Mouse (Mus musculus): ENCODE results near the gene Lrrc61.

Lrrc61 gene

DNA sequence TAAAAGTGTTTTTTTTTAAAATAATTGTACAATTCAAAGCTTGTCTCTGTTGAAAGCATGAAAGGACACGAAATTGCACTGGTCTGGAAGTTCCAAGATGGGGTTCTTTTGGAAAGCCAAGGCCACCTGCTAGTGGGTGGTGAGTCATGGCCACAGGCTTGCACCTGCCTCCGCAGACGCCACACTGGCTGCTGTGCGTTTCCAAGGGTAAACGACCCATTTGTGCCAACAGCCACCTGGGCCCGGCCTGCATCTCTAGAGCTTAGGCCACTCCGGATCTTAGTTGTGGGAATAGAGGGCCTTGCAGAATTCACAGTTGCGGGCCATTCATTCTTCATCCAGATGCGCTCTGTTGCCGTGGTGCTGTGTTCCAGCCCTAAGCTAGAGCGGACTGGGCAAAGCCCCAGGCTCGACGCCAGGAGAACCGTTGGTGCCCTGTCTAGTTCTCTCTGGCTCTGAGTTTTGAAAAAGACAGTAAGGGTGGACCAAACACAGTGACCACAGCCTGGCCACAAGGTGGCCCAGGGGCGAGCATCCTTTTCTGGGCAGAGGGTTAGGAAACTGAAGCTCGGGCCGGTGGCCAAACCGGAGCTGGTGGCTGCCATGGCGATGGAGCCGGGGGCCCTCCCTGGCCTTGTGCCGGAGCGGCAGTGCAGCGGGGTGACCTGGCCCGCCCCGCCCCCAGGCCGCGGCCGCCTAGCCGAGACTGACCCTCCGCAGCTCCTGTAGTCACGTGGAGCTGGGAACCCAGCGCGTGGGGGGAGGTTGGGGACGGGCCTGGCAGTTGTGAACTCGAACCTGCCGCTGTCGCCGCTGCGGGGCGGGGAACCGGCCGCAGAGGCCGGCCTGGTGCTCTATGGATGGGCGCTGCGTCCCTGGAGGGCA is 38.8 kb downstream of the Lrrc61 start, which contains the start of the genes Repin1 and Gm44965:
Repin1 (plus strand) TSS at position 726 of the 885 bp plus-strand sequence.
Gm44965 (plus strand) TSS at position 784 of the 885 bp plus-strand sequence.
- peak; percentile 97 for DNase-seq

DNA sequence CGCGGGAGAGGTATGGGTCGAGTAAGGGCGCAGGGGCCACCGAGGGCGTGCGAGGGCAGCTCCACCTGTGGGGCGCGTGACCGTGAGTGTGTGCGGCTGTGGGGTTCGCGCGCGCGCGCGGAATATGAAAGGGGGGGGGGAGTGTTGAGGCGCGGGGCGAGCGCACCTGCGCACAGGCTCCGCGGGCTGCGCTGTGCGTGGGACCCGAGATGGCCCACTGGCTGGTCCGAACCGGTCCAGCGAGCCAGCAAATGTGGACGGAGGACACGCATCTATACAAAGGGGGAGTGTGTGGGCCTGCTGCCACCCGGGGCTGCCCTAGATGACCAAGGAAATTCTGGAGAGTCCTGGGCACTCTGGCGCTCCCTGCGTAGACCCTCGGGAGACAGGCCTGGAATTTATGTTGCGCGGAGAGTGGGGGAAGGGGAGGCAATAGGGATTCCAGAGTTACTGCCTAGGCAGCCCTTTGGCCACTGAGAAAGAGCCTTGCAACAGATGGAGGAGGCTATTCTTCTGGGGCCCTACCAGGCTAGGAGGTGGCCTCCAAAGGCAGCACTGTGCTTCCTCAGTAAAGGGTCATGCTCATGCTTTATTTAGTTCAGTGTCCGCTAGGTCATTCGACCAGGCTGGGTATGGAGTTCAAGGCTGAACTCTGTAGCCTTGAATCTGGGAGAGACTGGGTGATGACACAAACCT is 39.6 kb downstream of the Lrrc61 start:
- DNase-seq: peak; percentile 85

DNA sequence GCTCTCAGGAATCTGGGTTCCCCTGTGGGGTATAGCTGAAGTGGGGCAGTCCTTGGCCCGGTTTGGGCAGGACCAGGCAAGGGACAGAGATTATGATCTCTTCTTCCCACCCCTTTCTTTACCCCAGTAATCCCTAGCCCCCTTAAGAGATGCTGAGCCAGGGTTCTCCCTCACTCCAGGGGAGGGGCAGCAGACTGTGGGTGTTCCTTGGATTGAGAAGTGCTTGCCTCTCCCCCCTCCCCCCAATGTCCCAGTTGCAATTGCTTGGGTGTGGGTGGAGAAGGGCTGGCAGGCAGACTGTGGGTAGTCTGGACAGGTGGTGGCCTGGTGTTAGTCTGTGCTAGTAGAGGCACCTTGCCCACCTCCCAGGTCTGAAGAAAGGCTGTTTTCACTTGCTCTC is 40.7 kb downstream of the Lrrc61 start:
- peak; percentile 70 for DNase-seq

DNA sequence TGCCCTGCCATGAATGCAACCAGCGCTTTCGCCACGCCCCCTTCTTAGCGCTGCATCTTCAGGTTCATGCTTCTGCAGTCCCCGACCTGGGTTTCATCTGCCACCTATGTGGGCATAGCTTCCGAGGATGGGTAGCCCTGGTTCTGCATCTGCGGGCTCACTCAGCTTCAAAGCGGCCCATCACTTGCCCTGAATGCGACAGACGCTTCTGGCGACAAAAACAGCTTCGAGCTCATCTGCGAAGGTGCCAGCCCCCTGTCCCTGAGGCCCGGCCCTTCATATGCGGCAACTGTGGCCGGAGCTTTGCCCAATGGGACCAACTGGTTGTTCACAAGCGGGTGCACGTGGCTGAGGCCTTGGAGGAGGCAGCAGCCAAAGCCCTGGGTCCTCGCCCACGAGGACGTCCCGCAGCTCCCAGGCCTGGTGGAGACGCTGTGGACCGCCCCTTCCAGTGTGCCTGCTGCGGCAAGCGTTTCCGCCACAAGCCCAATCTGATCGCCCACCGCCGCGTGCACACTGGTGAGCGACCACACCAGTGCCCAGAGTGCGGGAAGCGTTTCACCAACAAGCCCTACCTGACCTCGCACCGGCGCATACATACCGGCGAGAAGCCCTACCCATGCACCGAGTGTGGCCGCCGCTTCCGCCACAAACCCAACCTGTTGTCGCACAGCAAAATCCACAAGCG is 42.1 kb downstream of the Lrrc61 start:
- DNase-seq: peak; percentile 53

DNA sequence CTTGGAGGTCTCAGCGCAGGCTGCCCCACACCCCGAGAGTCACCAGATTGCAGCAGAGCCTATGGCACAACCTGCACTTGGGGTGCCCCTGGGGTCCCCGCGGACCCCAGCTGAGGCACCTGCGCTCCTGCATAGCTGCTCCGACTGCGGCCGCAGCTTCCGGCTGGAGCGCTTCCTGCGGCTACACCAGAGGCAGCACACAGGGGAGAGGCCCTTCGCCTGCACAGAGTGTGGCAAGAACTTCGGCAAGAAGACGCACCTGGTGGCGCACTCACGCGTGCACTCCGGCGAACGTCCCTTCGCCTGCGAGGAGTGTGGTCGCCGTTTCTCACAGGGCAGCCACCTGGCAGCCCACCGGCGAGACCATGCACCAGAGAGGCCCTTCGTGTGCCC is 42.6 kb downstream of the Lrrc61 start:
- DNase-seq: no peak

DNA sequence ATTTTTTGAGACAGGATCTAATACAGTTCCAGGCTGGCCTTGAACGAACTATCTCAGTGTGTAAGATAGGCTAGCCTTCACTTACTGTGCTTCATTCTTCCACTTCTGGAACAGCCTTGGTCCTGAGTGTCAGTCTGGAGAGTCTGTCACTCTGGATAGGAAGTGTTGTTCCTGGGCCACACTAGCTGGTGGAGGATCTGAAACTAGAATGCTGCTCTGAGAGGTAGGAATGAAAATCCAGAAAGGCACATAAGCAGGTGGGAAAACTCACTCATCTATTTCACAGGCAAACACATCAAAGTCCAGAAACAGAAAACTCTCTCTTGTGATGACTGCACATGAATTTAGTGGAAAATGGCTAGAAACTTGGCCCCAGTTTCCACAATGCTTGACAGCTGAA is 46.0 kb downstream of the Lrrc61 start:
- DNase-seq: no peak

DNA sequence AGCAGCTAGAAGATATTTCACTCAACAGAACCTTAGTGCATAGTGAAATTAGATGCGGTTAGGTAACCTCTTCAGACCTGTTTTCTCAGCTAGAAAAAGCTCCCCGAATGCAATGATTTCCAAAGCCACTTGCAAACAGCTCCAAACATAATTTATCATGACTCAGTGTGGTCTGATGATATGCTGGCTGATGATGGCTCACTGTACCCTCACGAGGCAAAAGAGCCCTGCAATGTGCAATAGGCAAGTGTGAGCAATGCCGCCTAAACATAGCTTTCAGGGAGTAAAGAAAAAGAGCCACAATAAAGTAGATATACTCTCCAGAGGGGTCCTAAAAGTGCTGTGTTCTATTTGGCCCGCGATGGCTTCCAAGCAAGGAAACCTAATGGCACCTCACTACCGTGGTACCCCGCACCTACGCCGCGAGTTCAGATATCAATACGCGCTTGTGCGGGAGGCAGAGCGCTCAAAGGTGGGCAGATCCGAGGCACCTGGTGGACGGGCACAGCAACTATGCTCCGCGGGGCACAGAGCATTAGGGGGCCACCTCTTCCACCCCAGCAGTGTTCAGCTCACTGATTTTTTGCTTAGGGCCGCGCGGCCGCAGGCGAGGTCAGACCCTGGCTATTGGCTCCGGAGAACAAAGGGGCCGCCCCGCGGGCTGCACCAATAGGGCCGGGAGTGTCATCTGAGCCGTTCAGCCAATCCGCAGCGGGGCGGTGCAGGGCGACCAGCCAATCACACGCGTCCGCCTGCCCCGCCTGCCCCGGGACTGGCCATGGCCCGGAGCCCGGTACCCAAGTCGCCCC is 46.9 kb downstream of the Lrrc61 start, which contains the start of gene Zfp775:
Zfp775 (plus strand) TSS at position 793 of the 809 bp plus-strand sequence.
- DNase-seq: peak; percentile 98

DNA sequence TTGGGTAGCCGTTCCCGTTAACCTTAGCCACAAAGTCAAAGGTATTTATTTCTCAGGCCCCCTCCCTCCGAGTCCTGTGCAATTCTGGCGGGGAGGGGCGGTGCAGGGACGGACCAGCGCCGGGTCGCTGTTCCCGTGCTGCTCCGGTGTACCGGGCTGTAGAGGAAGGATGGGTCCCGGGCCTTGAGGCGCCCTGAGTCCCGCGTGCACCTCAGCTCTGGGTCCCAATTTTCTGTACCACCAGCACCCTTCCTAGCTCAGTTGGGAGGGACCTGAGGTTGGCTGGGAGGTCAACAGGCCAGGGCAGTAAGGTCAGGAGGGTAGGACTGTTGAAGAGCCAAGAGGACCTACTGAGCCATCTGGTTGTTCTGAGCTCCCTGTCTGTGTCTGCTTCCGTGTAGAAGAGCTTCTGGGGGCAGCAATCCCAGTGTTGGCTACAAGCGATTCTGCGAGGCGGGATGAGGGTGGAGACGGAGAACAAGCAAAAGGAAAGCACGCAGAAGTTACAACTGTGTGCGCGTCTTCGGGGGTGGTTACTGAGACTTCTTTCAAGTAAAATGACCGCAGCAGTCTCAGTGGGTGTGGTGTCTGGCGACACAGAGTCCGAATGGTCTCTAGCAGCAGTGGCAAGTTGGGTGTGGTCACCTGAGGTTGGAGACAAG is 47.6 kb downstream of the Lrrc61 start:
- no peak for DNase-seq

DNA sequence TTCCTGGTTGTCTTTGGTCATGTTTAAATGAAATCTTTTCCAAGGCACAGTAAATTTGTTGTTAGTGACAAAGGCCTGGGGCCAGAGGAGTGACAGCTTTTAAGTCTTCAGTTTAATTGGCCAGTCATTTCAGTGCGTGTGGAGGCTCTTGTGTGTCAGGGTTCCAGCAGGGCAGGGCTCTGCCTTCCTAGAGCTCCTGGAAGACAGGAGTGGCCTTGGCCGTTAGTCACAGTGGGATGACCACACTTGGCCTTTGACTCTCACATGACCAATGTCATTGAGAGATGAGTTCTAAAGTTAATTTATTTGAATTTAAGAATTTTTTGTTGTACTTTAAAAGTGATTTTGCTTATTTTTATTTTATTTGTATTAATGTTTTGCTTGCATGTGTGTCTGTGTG is 53.5 kb downstream of the Lrrc61 start:
- DNase-seq: no peak

DNA sequence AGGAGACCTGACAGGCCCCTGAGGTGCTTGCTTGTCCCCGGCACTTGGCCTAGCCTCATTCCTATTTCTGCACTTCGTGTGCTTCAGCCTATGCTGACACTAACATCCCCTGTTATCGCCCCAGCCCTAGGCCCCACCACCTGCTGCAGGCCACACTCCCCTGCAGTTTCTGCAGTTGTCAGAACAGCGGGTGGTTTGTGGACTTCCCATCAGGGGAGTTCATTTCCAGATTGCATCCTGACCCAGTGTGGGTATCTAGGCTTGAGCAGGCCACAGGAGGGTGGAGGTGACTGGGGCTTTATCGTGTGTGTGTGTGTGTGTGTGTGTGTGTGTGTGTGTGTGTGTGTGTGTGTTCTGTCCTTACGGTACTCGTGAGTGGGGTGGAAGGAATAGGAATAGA is 54.9 kb downstream of the Lrrc61 start:
- DNase-seq: peak; percentile 59

DNA sequence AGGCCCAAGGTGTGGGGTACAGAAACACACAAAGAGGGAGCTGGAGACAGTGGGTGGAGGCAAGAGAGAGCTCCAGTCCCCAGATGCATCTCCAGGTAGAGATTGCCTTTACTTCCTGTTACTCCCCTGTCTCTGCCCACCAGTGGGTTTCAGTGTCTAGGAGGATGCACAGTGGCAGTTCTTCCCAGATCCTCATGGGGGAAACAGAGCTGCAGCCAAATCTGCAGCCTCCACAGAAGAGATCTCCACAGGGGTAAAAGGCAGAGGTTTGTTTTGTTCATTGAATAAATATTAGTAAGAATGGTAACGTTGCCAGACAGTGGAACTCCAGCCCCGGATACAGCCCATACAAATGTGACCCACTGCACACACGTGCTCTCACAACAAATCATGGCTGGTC is 56.1 kb downstream of the Lrrc61 start:
- no peak for DNase-seq

DNA sequence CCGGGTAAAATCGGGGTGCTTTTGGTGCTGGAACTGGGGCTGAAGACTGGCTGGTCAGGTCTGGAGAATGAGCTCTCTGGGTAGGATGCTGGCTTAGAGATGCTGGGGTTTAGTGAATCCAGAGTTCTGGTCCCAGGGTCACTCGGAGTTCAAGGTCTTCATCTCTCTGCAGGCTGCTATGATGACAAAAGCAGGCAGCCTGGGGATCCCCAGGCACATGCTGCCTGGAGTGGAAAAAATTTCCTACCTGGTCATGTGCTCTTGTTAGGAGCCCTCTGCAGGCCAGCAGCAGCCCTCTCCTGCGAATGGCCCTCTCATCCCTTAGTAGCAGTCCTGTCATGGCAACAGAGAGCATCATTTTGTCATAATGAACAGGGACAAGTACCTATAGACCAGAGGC is 58.9 kb downstream of the Lrrc61 start:
- no peak for DNase-seq

DNA sequence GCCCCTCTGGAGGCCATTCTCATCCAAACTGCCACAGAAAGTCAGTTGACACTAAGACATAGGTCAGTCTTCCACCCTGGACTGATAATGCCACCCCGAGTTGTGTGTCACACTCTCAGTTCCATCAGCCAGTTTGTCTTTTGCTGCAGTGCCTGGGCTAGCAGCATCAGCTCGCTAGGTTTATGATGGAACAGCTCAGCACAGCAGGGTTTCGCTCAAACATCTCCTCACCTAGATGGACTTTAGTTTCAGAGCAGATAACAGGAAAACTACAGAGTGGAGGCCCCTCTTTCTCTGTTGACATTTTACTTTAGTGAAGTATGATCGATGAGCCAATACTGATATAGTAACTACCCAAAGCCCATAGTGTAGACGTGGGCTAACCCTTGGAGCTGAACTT is 60.2 kb downstream of the Lrrc61 start:
- DNase-seq: no peak

DNA sequence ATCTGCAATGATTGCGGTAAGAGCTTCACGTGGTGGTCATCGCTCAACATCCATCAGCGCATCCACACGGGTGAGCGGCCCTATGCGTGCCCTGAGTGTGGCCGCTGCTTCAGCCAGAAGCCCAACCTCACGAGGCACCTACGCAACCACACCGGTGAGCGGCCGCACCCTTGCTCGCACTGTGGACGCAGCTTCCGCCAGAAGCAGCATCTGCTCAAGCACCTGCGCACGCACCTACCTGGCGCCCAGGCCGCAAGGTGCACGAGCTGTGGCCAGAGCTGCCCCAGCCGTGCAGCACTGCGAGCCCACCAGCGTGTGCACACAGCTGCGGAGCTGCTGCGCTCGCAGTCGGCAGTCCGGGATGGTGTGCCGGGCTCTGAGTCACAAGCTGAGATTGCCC is 65.4 kb downstream of the Lrrc61 start:
- DNase-seq: no peak
